Mouse (Mus musculus): Measurements from ENCODE around the gene Dab1. TPM values are rescaled to one million over a fixed set of nuclear protein-coding genes. Genes with fewer than 3 reads are reported as not detected.

Gene Dab1
- total and polyA plus RNA-seq, 2 experiments from 2014 or later = 47.9 to 109 TPM

GRCm38 (mm10) chr4:104452587-104452986 is 833.4 kb downstream of the Dab1 start:
- no peaks in the 10 kb centered on the region for H3K9me3 ChIP-seq (ENCODE audit: low read length)
- no peak overlapping the region for H3K27ac ChIP-seq (ENCODE audit: low read depth, low read length)
- H3K27me3 ChIP-seq (ENCODE audit: insufficient read depth, low read length) = no peaks in the 10 kb centered on the region
- TF ChIP-seq CTCF (IDR thresholded peaks at IDR 0.05) = no peak
- DNase-seq (ENCODE audit: low spot score) (peak; percentile 72), ATAC-seq (ENCODE audit: low FRiP score) (no peak)
- 38% methylated on average over 7 of the region's 7 CpGs for WGBS
- H3K9ac ChIP-seq (replicated peaks; ENCODE audit: low read length, poor library complexity, severe bottlenecking) = no peak overlapping the region
- no peak overlapping the region for H3K4me2 ChIP-seq (ENCODE audit: low read depth, low read length, poor library complexity, severe bottlenecking)
- H3K36me3 ChIP-seq (ENCODE audit: insufficient read depth, low read length) = no peaks in the 10 kb centered on the region
- H3K4me1 ChIP-seq (ENCODE audit: insufficient read depth, low read length) = peaks cover 8% of the 10 kb centered on the region; the same call in 1 of the 2 replicates
- H3K4me3 ChIP-seq (ENCODE audit: low read depth, low read length) = no peak overlapping the region

GRCm38 (mm10) chr4:104455151-104455550 is 836.0 kb downstream of the Dab1 start:
- no peak overlapping the region for H3K4me2 ChIP-seq (ENCODE audit: low read depth, low read length, poor library complexity, severe bottlenecking)
- H3K4me3 ChIP-seq (ENCODE audit: low read depth, low read length) = no peak overlapping the region
- peaks cover 8% of the 10 kb centered on the region; the same call in 1 of the 2 replicates for H3K4me1 ChIP-seq (ENCODE audit: insufficient read depth, low read length)
- no peaks in the 10 kb centered on the region for H3K9me3 ChIP-seq (ENCODE audit: low read length)
- H3K36me3 ChIP-seq (ENCODE audit: insufficient read depth, low read length) = no peaks in the 10 kb centered on the region
- H3K9ac ChIP-seq (replicated peaks; ENCODE audit: low read length, poor library complexity, severe bottlenecking) = no peak overlapping the region
- no peaks in the 10 kb centered on the region for H3K27me3 ChIP-seq (ENCODE audit: insufficient read depth, low read length)
- TF ChIP-seq CTCF (IDR thresholded peaks at IDR 0.05) = no peak
- DNase-seq (ENCODE audit: low spot score) (no peak), ATAC-seq (ENCODE audit: low FRiP score) (no peak)
- 63% methylated on average over 9 of the region's 9 CpGs for WGBS
- H3K27ac ChIP-seq (ENCODE audit: low read depth, low read length) = no peak overlapping the region

GRCm38 (mm10) chr4:104455760-104456159 is 836.6 kb downstream of the Dab1 start:
- 65% methylated on average over 3 of the region's 3 CpGs for WGBS
- TF ChIP-seq CTCF (IDR thresholded peaks at IDR 0.05) = no peak
- H3K36me3 ChIP-seq (ENCODE audit: insufficient read depth, low read length) = no peaks in the 10 kb centered on the region
- H3K4me2 ChIP-seq (ENCODE audit: low read depth, low read length, poor library complexity, severe bottlenecking) = no peak overlapping the region
- DNase-seq (ENCODE audit: low spot score) (no peak), ATAC-seq (ENCODE audit: low FRiP score) (no peak)
- no peak overlapping the region for H3K27ac ChIP-seq (ENCODE audit: low read depth, low read length)
- H3K9ac ChIP-seq (replicated peaks; ENCODE audit: low read length, poor library complexity, severe bottlenecking) = no peak overlapping the region
- H3K4me1 ChIP-seq (ENCODE audit: insufficient read depth, low read length) = peaks cover 8% of the 10 kb centered on the region; the same call in 1 of the 2 replicates
- no peak overlapping the region for H3K4me3 ChIP-seq (ENCODE audit: low read depth, low read length)
- H3K9me3 ChIP-seq (ENCODE audit: low read length) = no peaks in the 10 kb centered on the region
- no peaks in the 10 kb centered on the region for H3K27me3 ChIP-seq (ENCODE audit: insufficient read depth, low read length)

- Histone ChIP-seq H3K4me3 (ENCODE audit: low read depth, low read length) (no peak overlapping the region), H3K4me1 (ENCODE audit: insufficient read depth, low read length) (peaks cover 8% of the 10 kb centered on the region; the same call in 1 of the 2 replicates), H3K27ac (ENCODE audit: low read depth, low read length) (no peak overlapping the region), H3K9me3 (ENCODE audit: low read length) (no peaks in the 10 kb centered on the region), H3K9ac (replicated peaks; ENCODE audit: low read length, poor library complexity, severe bottlenecking) (no peak overlapping the region), H3K27me3 (ENCODE audit: insufficient read depth, low read length) (no peaks in the 10 kb centered on the region), H3K4me2 (ENCODE audit: low read depth, low read length, poor library complexity, severe bottlenecking) (no peak overlapping the region), H3K36me3 (ENCODE audit: insufficient read depth, low read length) (no peaks in the 10 kb centered on the region)
- ATAC-seq (ENCODE audit: low FRiP score) (no peak), DNase-seq (ENCODE audit: low spot score) (no peak)
- TF ChIP-seq CTCF (IDR thresholded peaks at IDR 0.05) = no peak
- WGBS = 77% methylated on average over 7 of the region's 7 CpGs
These were observed 837.2 kb downstream of the Dab1 start for GRCm38 (mm10) chr4:104456173-104456873.

GRCm38 (mm10) chr4:104458726-104459125 is 839.6 kb downstream of the Dab1 start:
- ATAC-seq (ENCODE audit: low FRiP score) (no peak), DNase-seq (ENCODE audit: low spot score) (peak; percentile 78)
- H3K4me3 ChIP-seq (ENCODE audit: low read depth, low read length) = no peak overlapping the region
- whole genome bisulfite sequencing = 60% methylated on average over 5 of the region's 5 CpGs
- no peak overlapping the region for H3K9ac ChIP-seq (replicated peaks; ENCODE audit: low read length, poor library complexity, severe bottlenecking)
- no peak for TF ChIP-seq CTCF (IDR thresholded peaks at IDR 0.05)
- peaks cover 4% of the 10 kb centered on the region; the same call in 1 of the 2 replicates for H3K4me1 ChIP-seq (ENCODE audit: insufficient read depth, low read length)
- H3K36me3 ChIP-seq (ENCODE audit: insufficient read depth, low read length) = no peaks in the 10 kb centered on the region
- no peaks in the 10 kb centered on the region for H3K9me3 ChIP-seq (ENCODE audit: low read length)
- H3K27ac ChIP-seq (ENCODE audit: low read depth, low read length) = no peak overlapping the region
- H3K27me3 ChIP-seq (ENCODE audit: insufficient read depth, low read length) = no peaks in the 10 kb centered on the region
- no peak overlapping the region for H3K4me2 ChIP-seq (ENCODE audit: low read depth, low read length, poor library complexity, severe bottlenecking)
